Mouse (Mus musculus) testis, postnatal 10 days (tissue): ENCODE results near the gene Snx20.

Experiments used
- DNase-seq: peaks from one replicate; pipeline ENCODE4 v3.0.0; 2021; ENCODE audit warnings: low spot score

Gene Snx20

GRCm38 (mm10) chr8:88642734-88643564 lies 7.0 kb upstream of the Snx20 start:
- DNase-seq = no peak

- DNase-seq = no peak
Observed at GRCm38 (mm10) chr8:88638908-88639307, 3.0 kb upstream of the Snx20 start.

GRCm38 (mm10) chr8:88637092-88638000 lies 1.4 kb upstream of the Snx20 start:
- no peak for DNase-seq

- no peak for DNase-seq
Observed at GRCm38 (mm10) chr8:88633343-88633765, 2.6 kb downstream of the Snx20 start.

GRCm38 (mm10) chr8:88631081-88631480 lies 4.8 kb downstream of the Snx20 start:
- DNase-seq = no peak

GRCm38 (mm10) chr8:88630225-88630624 lies 5.7 kb downstream of the Snx20 start:
- DNase-seq = no peak

GRCm38 (mm10) chr8:88628001-88628774 lies 7.7 kb downstream of the Snx20 start:
- no peak for DNase-seq

- peak; percentile 74 for DNase-seq
Observed at GRCm38 (mm10) chr8:88627265-88627991, 8.5 kb downstream of the Snx20 start.

- DNase-seq = no peak
Observed at GRCm38 (mm10) chr8:88626940-88627264, 9.0 kb downstream of the Snx20 start.

GRCm38 (mm10) chr8:88626433-88626832 lies 9.5 kb downstream of the Snx20 start:
- no peak for DNase-seq

- DNase-seq = no peak
Observed at GRCm38 (mm10) chr8:88624276-88624675, 11.7 kb downstream of the Snx20 start.

GRCm38 (mm10) chr8:88623351-88623750 lies 12.6 kb downstream of the Snx20 start:
- no peak for DNase-seq

GRCm38 (mm10) chr8:88621408-88621807 lies 14.5 kb downstream of the Snx20 start:
- DNase-seq = peak; percentile 86

- DNase-seq = no peak
Observed at GRCm38 (mm10) chr8:88620931-88621330, 15.0 kb downstream of the Snx20 start.

- DNase-seq = peak; percentile 58
Observed at GRCm38 (mm10) chr8:88619513-88619912, 16.4 kb downstream of the Snx20 start.

- no peak for DNase-seq
Observed at GRCm38 (mm10) chr8:88618612-88619011, 17.3 kb downstream of the Snx20 start.

GRCm38 (mm10) chr8:88614981-88615380 lies 20.9 kb downstream of the Snx20 start:
- DNase-seq = no peak

- DNase-seq = no peak
Observed at GRCm38 (mm10) chr8:88610271-88610670, 25.7 kb downstream of the Snx20 start.

GRCm38 (mm10) chr8:88609036-88609435 lies 26.9 kb downstream of the Snx20 start:
- DNase-seq = no peak

- DNase-seq = no peak
Observed at GRCm38 (mm10) chr8:88605361-88606040, 30.4 kb downstream of the Snx20 start.
